Mouse (Mus musculus) megakaryocyte, embryonic 14.5 days (primary cell): ENCODE data around the gene Thap7. TPM values are rescaled to one million over a fixed set of nuclear protein-coding genes. Genes with fewer than 3 reads are reported as not detected.

ENCODE experiments used
- H3K27me3 ChIP-seq: replicated peaks from 2 replicates; pipeline ENCODE3; 2012; ENCODE audit warnings: inconsistent platforms
- H3K36me3 ChIP-seq: replicated peaks from 2 replicates; pipeline ENCODE3; 2012; ENCODE audit warnings: low read length, inconsistent platforms, mixed read lengths
- H3K4me1 ChIP-seq: 2 replicates; pipeline ENCODE4 v1.6.1; 2012; ENCODE audit warnings: inconsistent platforms
- H3K4me3 ChIP-seq: replicated peaks from 2 replicates; pipeline ENCODE3; 2012; ENCODE audit warnings: moderate library complexity, mild to moderate bottlenecking, inconsistent platforms
- H3K9me3 ChIP-seq: 2 replicates; pipeline ENCODE4 v1.6.1; 2012; ENCODE audit warnings: inconsistent platforms
- FLI1 ChIP-seq: IDR thresholded peaks from 2 replicates; pipeline ENCODE4 v1.6.1; 2012; ENCODE audit warnings: low read length, inconsistent platforms, mixed read lengths
- GATA1 ChIP-seq: IDR thresholded peaks from 3 replicates; pipeline ENCODE4 v1.6.1; 2012; ENCODE audit warnings: mixed read lengths, low read length, inconsistent platforms, borderline replicate concordance
- polyA plus RNA-seq: library from polyadenylated mRNA; stranded (reverse); fragments of >175 nt; gene quantifications from 2 replicates; pipeline ENCODE4 v1.2.3, GENCODE M21; 2012; ENCODE audit warnings: low replicate concordance; ENCODE audit not compliant: insufficient read depth

Gene Thap7
- polyA plus RNA-seq, 1 experiment = 163 TPM

GRCm38 (mm10) chr16:17491154-17491553 is 39.8 kb downstream of the Thap7 start:
- no peak overlapping the region for H3K4me3 ChIP-seq
- TF ChIP-seq FLI1 (no peak), GATA1 (no peak)
- H3K4me1 ChIP-seq = peaks cover 49% of the 10 kb centered on the region
- H3K27me3 ChIP-seq = peaks cover 48% of the 10 kb centered on the region
- no peaks in the 10 kb centered on the region for H3K9me3 ChIP-seq
- H3K36me3 ChIP-seq = peaks cover 26% of the 10 kb centered on the region

- Histone ChIP-seq H3K4me1 (peaks cover 49% of the 10 kb centered on the region), H3K4me3 (peak within 1 kb of the TSS; percentile 86), H3K9me3 (no peaks in the 10 kb centered on the region), H3K36me3 (peaks cover 42% of the 10 kb centered on the region), H3K27me3 (peaks cover 39% of the 10 kb centered on the region)
- TF ChIP-seq FLI1 (no peak), GATA1 (no peak)
Observed at GRCm38 (mm10) chr16:17489469-17490111, 41.3 kb downstream of the Thap7 start, which contains the start of gene Aifm3. Aifm3 (plus strand) TSS chr16:17489611.

GRCm38 (mm10) chr16:17488478-17489468 is 42.2 kb downstream of the Thap7 start:
- Histone ChIP-seq H3K36me3 (peaks cover 50% of the 10 kb centered on the region), H3K27me3 (peaks cover 36% of the 10 kb centered on the region), H3K4me3 (peak overlapping the region; percentile 86), H3K9me3 (no peaks in the 10 kb centered on the region), H3K4me1 (peaks cover 51% of the 10 kb centered on the region)
- TF ChIP-seq FLI1 (no peak), GATA1 (no peak)

GRCm38 (mm10) chr16:17486505-17486904 is 44.4 kb downstream of the Thap7 start:
- Histone ChIP-seq H3K27me3 (peaks cover 20% of the 10 kb centered on the region), H3K4me1 (peaks cover 44% of the 10 kb centered on the region), H3K36me3 (peaks cover 72% of the 10 kb centered on the region), H3K9me3 (no peaks in the 10 kb centered on the region), H3K4me3 (no peak overlapping the region)
- no peak for TF ChIP-seq GATA1
- no peak for TF ChIP-seq FLI1

GRCm38 (mm10) chr16:17481465-17481864 is 49.5 kb downstream of the Thap7 start:
- TF ChIP-seq FLI1 = no peak
- no peak for TF ChIP-seq GATA1
- no peak overlapping the region for H3K4me3 ChIP-seq
- no peaks in the 10 kb centered on the region for H3K9me3 ChIP-seq
- H3K36me3 ChIP-seq = peaks cover 75% of the 10 kb centered on the region
- peaks cover 49% of the 10 kb centered on the region for H3K4me1 ChIP-seq
- no peaks in the 10 kb centered on the region for H3K27me3 ChIP-seq

GRCm38 (mm10) chr16:17478331-17478943 is 52.5 kb downstream of the Thap7 start:
- TF ChIP-seq FLI1 = no peak
- no peak for TF ChIP-seq GATA1
- Histone ChIP-seq H3K4me3 (no peak overlapping the region), H3K27me3 (no peaks in the 10 kb centered on the region), H3K4me1 (peaks cover 61% of the 10 kb centered on the region), H3K36me3 (peaks cover 67% of the 10 kb centered on the region), H3K9me3 (no peaks in the 10 kb centered on the region)

Other genes with a start within 250 kb of the Thap7 start
- gene Serpind1, start 199.8 kb downstream of the Thap7 start, polyA plus RNA-seq = not detected in 2 replicates
- 6.3 and 6.7 TPM in 2 replicates for gene Snap29, start 125.2 kb downstream of the Thap7 start, polyA plus RNA-seq
- 6.0 and 16.7 TPM in 2 replicates for gene Pi4ka, start 124.8 kb downstream of the Thap7 start, polyA plus RNA-seq
- gene Crkl, start 79.1 kb downstream of the Thap7 start, polyA plus RNA-seq = 5.4 and 8.8 TPM in 2 replicates
- gene Aifm3, start 41.5 kb downstream of the Thap7 start, polyA plus RNA-seq = 0.03 TPM in 1 of 2 replicates, not detected in the other
- 8.5 and 18.4 TPM in 2 replicates for gene Lztr1, start 22.4 kb downstream of the Thap7 start, polyA plus RNA-seq
- not detected in 2 replicates for gene Lrrc74b, start 30.1 kb upstream of the Thap7 start, polyA plus RNA-seq
- 2.3 TPM in 1 of 2 replicates, not detected in the other for gene P2rx6, start 30.7 kb upstream of the Thap7 start, polyA plus RNA-seq
- 0.32 and 1.0 TPM in 2 replicates for gene Slc7a4, start 52.1 kb upstream of the Thap7 start, polyA plus RNA-seq
- 0.83 and 9.1 TPM in 2 replicates for gene Smpd4, start 88.2 kb upstream of the Thap7 start, polyA plus RNA-seq
- not detected in 2 replicates for gene Ccdc74a, start 115.3 kb upstream of the Thap7 start, polyA plus RNA-seq
- gene Med15, start 201.8 kb upstream of the Thap7 start, polyA plus RNA-seq = 78.5 and 142 TPM in 2 replicates
- 0.65 and 4.0 TPM in 2 replicates for gene Klhl22, start 228.5 kb upstream of the Thap7 start, polyA plus RNA-seq